Mouse (Mus musculus) liver, adult (tissue): ENCODE results near the gene Peli1.

Source experiments
- GATA4 ChIP-seq: IDR thresholded peaks from 2 replicates; pipeline ENCODE4 v1.6.1; 2014; ENCODE audit warnings: mild to moderate bottlenecking, low read length; ENCODE audit not compliant: insufficient replicate concordance

Peli1 gene

DNA sequence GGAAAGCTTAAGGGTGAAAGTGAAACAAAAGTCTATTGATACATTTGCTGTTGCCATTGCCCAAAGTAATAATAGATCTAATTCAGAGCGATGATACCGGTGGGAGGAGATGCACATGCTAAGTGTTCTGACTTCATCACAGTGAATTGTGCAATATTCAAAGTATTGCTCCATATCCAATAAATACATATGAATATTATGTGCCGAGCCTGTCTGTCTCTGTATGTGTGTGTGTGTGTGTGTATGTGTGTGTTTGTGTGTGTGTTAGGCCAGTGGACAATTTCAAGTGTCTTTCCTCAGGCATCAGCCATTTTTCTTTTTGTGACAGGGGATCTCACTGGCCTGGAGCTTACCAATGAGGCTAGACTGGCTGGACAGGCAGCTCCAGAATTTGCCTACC, 9.9 kb upstream of the Peli1 start:
- TF ChIP-seq GATA4 = no peak

- TF ChIP-seq GATA4 = no peak
Observed at GRCm38 (mm10) chr11:21082711-21083110, 8.4 kb upstream of the Peli1 start.

DNA sequence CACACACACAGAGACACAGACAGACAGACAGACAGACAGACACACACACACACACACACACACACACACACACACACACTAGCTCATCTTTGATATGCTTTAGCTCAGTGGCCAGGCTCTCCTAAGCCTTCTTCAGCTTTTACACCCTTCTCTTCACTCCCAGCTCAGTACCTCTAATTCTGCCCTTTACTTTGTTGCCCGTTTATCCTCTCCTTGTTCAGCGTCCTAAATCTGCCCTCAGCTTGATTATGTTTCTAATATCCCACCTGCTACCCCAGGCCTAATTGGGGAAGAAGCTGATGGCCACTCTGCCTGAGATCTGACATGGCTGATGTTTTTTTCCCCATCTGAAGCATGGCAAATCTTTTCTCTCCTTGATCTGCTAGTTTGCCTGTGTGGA, 2.7 kb upstream of the Peli1 start:
- TF ChIP-seq GATA4 = no peak

- TF ChIP-seq GATA4 = no peak
Observed at GRCm38 (mm10) chr11:21089571-21089970, 1.5 kb upstream of the Peli1 start.

- TF ChIP-seq GATA4 = no peak
Observed at GRCm38 (mm10) chr11:21091428-21092405, 626 bp downstream of the Peli1 start.

DNA sequence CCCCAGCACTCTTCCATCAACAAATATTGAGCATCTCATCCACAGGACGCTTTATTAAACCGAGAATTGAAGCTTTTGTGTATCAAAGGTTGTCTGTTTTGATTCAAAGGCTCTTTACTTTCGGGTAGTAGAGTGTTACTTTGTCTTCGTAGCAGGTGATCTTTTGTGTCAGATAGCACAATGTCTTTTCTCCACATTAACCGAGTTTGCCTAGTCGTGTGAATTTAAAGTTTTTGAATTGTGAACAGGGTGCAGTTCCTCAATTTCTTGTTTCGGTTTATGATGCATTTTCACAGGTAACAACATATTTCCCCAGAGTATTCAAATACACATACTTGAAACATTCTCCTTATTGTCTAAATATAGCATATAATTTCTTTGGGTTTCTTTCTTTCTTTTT, 1.5 kb downstream of the Peli1 start:
- TF ChIP-seq GATA4 = no peak

GRCm38 (mm10) chr11:21093081-21093815, 2.2 kb downstream of the Peli1 start:
- no peak for TF ChIP-seq GATA4

DNA sequence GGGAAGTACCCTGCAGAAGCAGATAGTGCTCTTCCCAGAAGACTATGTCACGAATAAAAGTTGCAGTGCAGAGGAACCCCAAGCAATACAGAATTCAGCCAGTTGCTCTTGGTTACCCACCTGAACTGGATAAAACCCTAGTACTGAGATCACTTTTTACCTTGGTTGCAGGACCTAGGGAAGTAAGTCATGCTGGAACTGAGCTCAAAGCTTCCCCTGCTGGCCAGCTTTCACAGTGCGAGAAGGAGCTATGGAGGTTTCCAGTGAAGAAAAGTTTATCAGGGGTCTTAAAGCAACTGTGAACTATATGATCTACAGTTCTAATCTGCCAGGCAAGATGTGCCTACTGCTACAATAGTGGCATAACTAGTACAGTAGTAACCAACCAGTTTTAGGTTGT, 5.5 kb downstream of the Peli1 start:
- no peak for TF ChIP-seq GATA4

GRCm38 (mm10) chr11:21098457-21098856, 7.4 kb downstream of the Peli1 start:
- TF ChIP-seq GATA4 = no peak

DNA sequence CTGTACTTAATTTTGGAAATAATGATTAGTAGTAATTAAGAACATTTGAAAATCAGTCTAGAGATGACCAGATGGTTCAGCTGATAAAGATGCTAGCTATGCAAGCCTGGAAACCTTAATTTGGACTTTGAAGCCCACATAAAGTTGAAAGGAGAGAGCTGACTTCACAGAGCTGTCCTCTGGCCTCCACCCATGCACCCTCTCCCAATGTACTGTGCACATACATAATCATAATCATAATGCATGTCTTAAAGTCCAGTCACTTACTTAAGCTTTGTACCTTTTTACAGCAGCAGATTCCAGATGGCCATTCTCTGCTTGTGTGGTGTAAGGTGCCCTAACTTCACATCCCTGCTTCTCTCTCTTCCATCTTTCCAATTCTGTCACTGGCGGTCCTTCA, 9.6 kb downstream of the Peli1 start:
- TF ChIP-seq GATA4 = no peak

- no peak for TF ChIP-seq GATA4
Observed at GRCm38 (mm10) chr11:21101286-21101685, 10.2 kb downstream of the Peli1 start.

GRCm38 (mm10) chr11:21102273-21103005, 11.3 kb downstream of the Peli1 start:
- TF ChIP-seq GATA4 = no peak

GRCm38 (mm10) chr11:21103186-21103585, 12.1 kb downstream of the Peli1 start:
- TF ChIP-seq GATA4 = no peak

DNA sequence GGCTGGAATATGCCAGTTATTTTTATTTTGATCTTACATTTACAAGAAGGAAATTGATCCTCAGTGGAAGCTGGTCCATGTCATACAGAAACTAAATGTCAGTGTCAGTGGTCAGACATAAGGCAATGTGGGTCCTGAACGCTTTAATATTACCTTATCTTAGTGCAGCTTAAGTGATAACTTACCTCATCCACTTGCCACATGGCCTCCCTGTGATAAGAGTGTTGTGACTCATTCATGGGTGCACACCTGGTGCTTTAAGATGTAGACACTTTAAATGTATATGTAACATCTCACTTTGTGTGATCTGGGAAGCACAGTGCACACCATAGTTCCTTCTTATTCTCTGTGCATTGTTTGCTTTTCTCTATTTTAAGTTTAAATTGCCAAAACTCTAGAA, 14.3 kb downstream of the Peli1 start:
- no peak for TF ChIP-seq GATA4

DNA sequence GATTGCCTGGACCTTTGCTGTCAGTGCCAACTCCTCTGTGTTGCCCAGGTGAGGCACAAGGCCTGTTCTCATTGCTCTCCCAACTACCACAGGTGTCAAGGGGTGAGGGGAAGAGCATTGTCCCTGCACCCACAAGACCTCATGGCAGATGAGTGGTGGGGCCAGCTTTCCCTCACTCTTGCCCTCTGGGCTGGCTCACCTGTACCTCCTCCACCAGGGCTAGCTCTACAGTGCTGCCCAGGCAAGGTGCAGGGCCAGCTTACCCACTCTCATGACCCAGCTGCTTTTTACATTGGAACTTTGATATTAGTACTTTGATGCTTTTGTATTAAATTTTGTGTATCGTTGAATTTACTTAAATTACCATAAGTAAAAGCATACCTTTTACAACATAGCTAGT, 16.0 kb downstream of the Peli1 start:
- TF ChIP-seq GATA4 = no peak
